Mouse (Mus musculus): Measurements from ENCODE around the gene Cpeb1. TPM values are rescaled to one million over a fixed set of nuclear protein-coding genes. Genes with fewer than 3 reads are reported as not detected.

Cpeb1 gene
- polyA plus RNA-seq, 3 experiments from 2014 or later = 0.30 TPM; not detected in 2

- no peak for ATAC-seq
These were observed 129.2 kb downstream of the Cpeb1 start for GRCm38 (mm10) chr7:81326043-81326442.

- no peak for ATAC-seq
These were observed 133.5 kb downstream of the Cpeb1 start for GRCm38 (mm10) chr7:81321776-81322175.

GRCm38 (mm10) chr7:81319749-81320148, 135.5 kb downstream of the Cpeb1 start:
- ATAC-seq = no peak

GRCm38 (mm10) chr7:81315583-81315982, 139.7 kb downstream of the Cpeb1 start:
- ATAC-seq = no peak

- no peak for ATAC-seq
These were observed 143.7 kb downstream of the Cpeb1 start for GRCm38 (mm10) chr7:81311581-81311980.

GRCm38 (mm10) chr7:81311130-81311529, 144.1 kb downstream of the Cpeb1 start:
- no peak for ATAC-seq

GRCm38 (mm10) chr7:81309247-81309646, 146.0 kb downstream of the Cpeb1 start:
- ATAC-seq = no peak

- ATAC-seq = no peak
These were observed 147.5 kb downstream of the Cpeb1 start for GRCm38 (mm10) chr7:81307735-81308134.

GRCm38 (mm10) chr7:81304675-81305074, 150.6 kb downstream of the Cpeb1 start:
- no peak for ATAC-seq

- ATAC-seq = no peak
These were observed 151.2 kb downstream of the Cpeb1 start for GRCm38 (mm10) chr7:81304100-81304499.

- no peak for ATAC-seq
These were observed 151.6 kb downstream of the Cpeb1 start for GRCm38 (mm10) chr7:81303682-81304081.

GRCm38 (mm10) chr7:81301323-81301722, 153.9 kb downstream of the Cpeb1 start:
- ATAC-seq = no peak

- ATAC-seq = no peak
These were observed 157.1 kb downstream of the Cpeb1 start for GRCm38 (mm10) chr7:81298206-81298605.

Other genes with a start within 250 kb of the Cpeb1 start
- gene Pde8a, start 241.9 kb downstream of the Cpeb1 start, polyA plus RNA-seq (2017; shearing (Covaris generic)) = 1 to 10 TPM in 2 of 3 experiments, under 1 TPM in 1; 0.58 to 2.5 (median 1.8) TPM
- gene Rps17, start 110.2 kb downstream of the Cpeb1 start, polyA plus RNA-seq (2017; shearing (Covaris generic)) = 1,000 to 10,000 TPM in 2 of 3 experiments, 100 to 1,000 TPM in 1; 985 to 1,426 (median 1,383) TPM
- gene Ap3b2, start 38.5 kb upstream of the Cpeb1 start, polyA plus RNA-seq (2017; shearing (Covaris generic)) = not detected
- not detected for gene BC048679, start 42.8 kb upstream of the Cpeb1 start, polyA plus RNA-seq (2017; shearing (Covaris generic))
- gene Fsd2, start 111.5 kb upstream of the Cpeb1 start, polyA plus RNA-seq (2017; shearing (Covaris generic)) = 1 to 10 TPM; 2.5 to 5.3 (median 3.2) TPM
- 1 to 10 TPM; 3.4 to 8.1 (median 5.2) TPM for gene Whamm, start 115.8 kb upstream of the Cpeb1 start, polyA plus RNA-seq (2017; shearing (Covaris generic))